Mouse (Mus musculus): ENCODE measurements at regions not wholly inside any gene's neighbourhood (a gene's known extent, or its start where the extent isn't known, plus 50 kb on each side); places are given as distances from the start of the nearest gene placed in this dataset.
A peak's percentile ranks its signal among the peaks of the same experiment; 100 is the strongest.
"Not testable (repeated sequence)": the region's sequence is repeated elsewhere in the genome, so short reads cannot be mapped to it uniquely, and the experiment has no call there.

GRCm38 (mm10) chr7:60733331-60733994 is 593.4 kb upstream of the Snrpn start:
- H3K36me3 ChIP-seq (ENCODE audit: control insufficient read depth, insufficient read depth, low read length); H3K27me3 ChIP-seq (ENCODE audit: control insufficient read depth, insufficient read depth, low read length); H3K9me3 ChIP-seq (ENCODE audit: control insufficient read depth, low read length); ATAC-seq (ENCODE audit: insufficient number of reproducible peaks, insufficient read depth, low FRiP score, low read depth); H3K4me1 ChIP-seq (ENCODE audit: control insufficient read depth in 2 of 2, insufficient read depth in 2 of 2, low read length in 2 of 2); H3K27ac ChIP-seq (replicated peaks in 1 of 2; ENCODE audit: control insufficient read depth in 1 of 2, insufficient read depth in 1 of 2, low read depth in 2 of 2, low read length in 2 of 2); H3K9ac ChIP-seq (ENCODE audit: low read length): not testable (repeated sequence)
- H3K4me3 ChIP-seq (ENCODE audit: control insufficient read depth in 1 of 2, insufficient read depth in 1 of 2, low read depth in 1 of 2, low read length in 2 of 2), result peak overlapping the region; percentile 7 to 21; a peak in 1 of 4 replicates
- WGBS, result 43% methylated on average over 20 of the region's 20 CpGs
- H3K4me2 ChIP-seq (ENCODE audit: low read length), result peak overlapping the region; percentile 45; the same call in 1 of the 2 replicates

GRCm38 (mm10) chr7:60728108-60728721 is 588.2 kb upstream of the Snrpn start:
- H3K4me1 ChIP-seq (ENCODE audit: control insufficient read depth in 2 of 2, insufficient read depth in 2 of 2, low read length in 2 of 2); H3K27ac ChIP-seq (replicated peaks in 1 of 2; ENCODE audit: control insufficient read depth in 1 of 2, insufficient read depth in 1 of 2, low read depth in 2 of 2, low read length in 2 of 2); ATAC-seq (ENCODE audit: insufficient number of reproducible peaks, insufficient read depth, low FRiP score, low read depth); H3K9me3 ChIP-seq (ENCODE audit: control insufficient read depth, low read length); H3K4me2 ChIP-seq (ENCODE audit: low read length); H3K36me3 ChIP-seq (ENCODE audit: control insufficient read depth, insufficient read depth, low read length); H3K9ac ChIP-seq (ENCODE audit: low read length); H3K27me3 ChIP-seq (ENCODE audit: control insufficient read depth, insufficient read depth, low read length); H3K4me3 ChIP-seq (ENCODE audit: control insufficient read depth in 1 of 2, insufficient read depth in 1 of 2, low read depth in 1 of 2, low read length in 2 of 2): not testable (repeated sequence)
- WGBS, result 14% methylated on average over 5 of the region's 5 CpGs
